Mouse (Mus musculus): Measurements from ENCODE around the gene Kat5. TPM values are rescaled to one million over a fixed set of nuclear protein-coding genes. Genes with fewer than 3 reads are reported as not detected.
A peak's percentile ranks its signal among the peaks of the same experiment; 100 is the strongest.

The Kat5 gene
- polyA plus RNA-seq, 1 experiment from 2014 or later, result 56.5 TPM

DNA sequence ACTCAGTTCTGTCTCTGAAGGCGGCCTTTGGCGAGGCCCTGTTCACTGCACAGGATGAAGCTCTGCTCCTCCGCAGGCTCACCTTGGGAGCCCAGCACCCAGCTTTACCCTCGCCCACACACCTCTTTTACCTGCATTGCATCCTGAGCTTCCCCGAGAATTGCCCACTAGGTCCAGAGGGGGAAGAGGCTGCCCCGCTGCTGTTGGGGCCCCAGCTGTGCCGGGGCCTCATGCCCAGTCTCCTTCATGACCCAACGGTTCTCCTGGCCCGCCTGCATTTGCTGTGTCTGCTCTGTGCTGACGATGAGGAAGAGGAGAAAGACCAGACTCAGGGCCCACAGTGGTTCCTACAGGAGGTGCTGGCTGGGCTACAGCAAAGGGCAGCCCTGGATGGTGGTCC is 40.5 kb downstream of the Kat5 start:
- no peak for DNase-seq (ENCODE audit: low spot score)
- ATAC-seq (replicated peaks; ENCODE audit: low FRiP score, low read depth), result no peak
- no peaks in the 10 kb centered on the region for H3K9me3 ChIP-seq (replicated peaks; ENCODE audit: low read length)
- 91% methylated on average over 10 of the region's 10 CpGs for WGBS
- H3K4me3 ChIP-seq (replicated peaks; ENCODE audit: low read depth, low read length), result no peak overlapping the region
- TF ChIP-seq CTCF (IDR thresholded peaks at IDR 0.05; ENCODE audit: low read depth), result no peak
- no peak overlapping the region for H3K4me2 ChIP-seq (ENCODE audit: low read length)
- no peak overlapping the region for H3K9ac ChIP-seq (ENCODE audit: low read depth, low read length)
- H3K4me1 ChIP-seq (replicated peaks; ENCODE audit: insufficient read depth, low read length), result peaks cover 17% of the 10 kb centered on the region; the same call in 1 of the 2 replicates
- no peaks in the 10 kb centered on the region for H3K27me3 ChIP-seq (ENCODE audit: insufficient read depth, low read length)
- no peak overlapping the region for H3K27ac ChIP-seq
- 0 out of 2 replicates have a peak, but pooled peaks cover 8% of the 10 kb centered on the region for H3K36me3 ChIP-seq (ENCODE audit: insufficient read depth, low read length)

GRCm38 (mm10) chr19:5568470-5569140 is 41.4 kb downstream of the Kat5 start:
- Histone ChIP-seq H3K27me3 (ENCODE audit: insufficient read depth, low read length) (no peaks in the 10 kb centered on the region), H3K4me1 (replicated peaks; ENCODE audit: insufficient read depth, low read length) (peaks cover 17% of the 10 kb centered on the region; the same call in 1 of the 2 replicates), H3K36me3 (ENCODE audit: insufficient read depth, low read length) (0 out of 2 replicates have a peak, but pooled peaks cover 8% of the 10 kb centered on the region), H3K4me2 (ENCODE audit: low read length) (peak overlapping the region; percentile 97), H3K9ac (ENCODE audit: low read depth, low read length) (peak overlapping the region; percentile 73; the same call in 1 of the 2 replicates), H3K27ac (peak overlapping the region; percentile 85), H3K4me3 (replicated peaks; ENCODE audit: low read depth, low read length) (peak overlapping the region; percentile 67), H3K9me3 (replicated peaks; ENCODE audit: low read length) (no peaks in the 10 kb centered on the region)
- peak; percentile 89 for TF ChIP-seq CTCF (IDR thresholded peaks at IDR 0.05; ENCODE audit: low read depth)
- peak; percentile 96 for DNase-seq (ENCODE audit: low spot score)
- peak; percentile 9 for ATAC-seq (replicated peaks; ENCODE audit: low FRiP score, low read depth)
- WGBS, result 8% methylated on average over 27 of the region's 27 CpGs

DNA sequence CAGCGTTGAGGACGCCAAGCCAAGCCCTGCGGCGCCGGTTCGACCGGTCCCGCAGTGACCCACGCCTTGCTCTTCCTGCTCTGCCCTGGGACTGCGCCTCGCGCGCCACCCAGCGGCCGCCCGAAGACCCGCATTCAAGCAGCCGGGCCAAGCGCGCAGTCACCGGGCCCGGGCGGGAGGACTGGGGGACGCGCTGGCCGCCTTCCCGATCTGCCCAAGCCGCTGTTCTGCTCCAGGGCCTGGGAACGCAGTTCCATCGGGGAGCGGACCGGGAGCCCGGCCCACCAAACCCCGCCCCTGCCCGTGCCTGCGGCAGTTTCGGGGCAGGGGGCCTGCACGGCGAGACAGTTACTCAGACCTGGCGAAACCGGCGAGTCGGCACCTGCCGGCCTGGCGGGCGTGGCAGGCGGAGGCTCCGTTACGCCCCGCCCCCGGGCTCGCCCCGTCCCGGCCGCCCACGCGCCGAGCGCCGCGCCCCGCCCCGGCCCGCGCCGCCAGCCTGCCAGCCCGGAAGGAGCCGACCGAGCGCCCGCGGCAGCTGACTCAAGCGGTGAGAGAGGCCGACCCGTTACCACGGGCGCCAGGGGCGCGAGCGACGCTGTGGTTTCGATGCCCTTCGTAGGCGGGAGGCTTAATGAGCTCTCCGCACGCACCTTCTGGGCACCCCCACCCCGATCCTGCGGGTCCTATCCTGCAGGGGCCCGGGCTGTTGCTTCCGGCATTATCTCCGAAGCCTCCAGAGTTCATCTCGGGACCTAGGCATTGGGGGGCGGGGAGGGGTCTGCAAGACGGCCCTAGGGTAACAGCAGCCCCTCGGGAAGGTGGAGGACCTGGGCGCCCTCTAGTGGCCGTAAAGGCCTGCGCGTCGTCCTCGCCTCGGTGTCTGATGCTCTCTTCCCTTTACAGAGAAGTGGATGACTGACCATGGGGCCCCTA is 42.2 kb downstream of the Kat5 start, which contains the start of gene Ap5b1:
Ap5b1 (plus strand) TSS at position 492 of the 936 bp plus-strand sequence.
- peak within 1 kb of the TSS; percentile 97 for H3K4me2 ChIP-seq (ENCODE audit: low read length)
- peak; percentile 94 for DNase-seq (ENCODE audit: low spot score)
- under 1% methylated on average over 96 of the region's 102 CpGs for WGBS
- peak within 1 kb of the TSS; percentile 67 for H3K4me3 ChIP-seq (replicated peaks; ENCODE audit: low read depth, low read length)
- no peaks in the 10 kb centered on the region for H3K9me3 ChIP-seq (replicated peaks; ENCODE audit: low read length)
- 0 out of 2 replicates have a peak, but pooled peaks cover 8% of the 10 kb centered on the region for H3K36me3 ChIP-seq (ENCODE audit: insufficient read depth, low read length)
- H3K27me3 ChIP-seq (ENCODE audit: insufficient read depth, low read length), result no peaks in the 10 kb centered on the region
- H3K27ac ChIP-seq, result peak within 1 kb of the TSS; percentile 85
- TF ChIP-seq CTCF (IDR thresholded peaks at IDR 0.05; ENCODE audit: low read depth), result peak; percentile 97
- H3K9ac ChIP-seq (ENCODE audit: low read depth, low read length), result peak within 1 kb of the TSS; percentile 73
- peaks cover 17% of the 10 kb centered on the region; the same call in 1 of the 2 replicates for H3K4me1 ChIP-seq (replicated peaks; ENCODE audit: insufficient read depth, low read length)
- ATAC-seq (replicated peaks; ENCODE audit: low FRiP score, low read depth), result peak; percentile 77

DNA sequence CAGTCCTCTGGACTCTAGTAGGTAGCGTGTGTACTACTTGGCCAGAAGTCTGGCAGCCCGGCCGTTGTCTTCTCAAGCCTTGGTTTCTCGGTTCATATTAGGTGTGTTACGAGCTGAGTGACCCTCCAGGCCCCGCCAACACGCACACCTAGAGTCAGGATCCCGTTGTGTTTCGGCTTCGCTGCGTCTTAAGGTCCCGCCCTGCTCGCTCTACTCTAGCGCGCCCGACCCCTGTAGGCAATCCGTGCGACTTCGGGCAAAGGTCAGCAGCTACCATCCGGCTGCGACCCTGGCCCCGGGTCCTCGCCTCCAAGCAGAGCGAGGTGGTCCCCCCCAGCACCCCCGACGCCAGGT is 42.9 kb downstream of the Kat5 start:
- 3% methylated on average over 26 of the region's 26 CpGs for WGBS
- H3K27me3 ChIP-seq (ENCODE audit: insufficient read depth, low read length), result no peaks in the 10 kb centered on the region
- H3K4me1 ChIP-seq (replicated peaks; ENCODE audit: insufficient read depth, low read length), result peaks cover 17% of the 10 kb centered on the region; the same call in 1 of the 2 replicates
- no peak for DNase-seq (ENCODE audit: low spot score)
- 0 out of 2 replicates have a peak, but pooled peaks cover 8% of the 10 kb centered on the region for H3K36me3 ChIP-seq (ENCODE audit: insufficient read depth, low read length)
- H3K27ac ChIP-seq, result peak overlapping the region; percentile 85
- H3K4me2 ChIP-seq (ENCODE audit: low read length), result peak overlapping the region; percentile 97
- peak overlapping the region; percentile 67 for H3K4me3 ChIP-seq (replicated peaks; ENCODE audit: low read depth, low read length)
- no peaks in the 10 kb centered on the region for H3K9me3 ChIP-seq (replicated peaks; ENCODE audit: low read length)
- H3K9ac ChIP-seq (ENCODE audit: low read depth, low read length), result peak overlapping the region; percentile 73; the same call in 1 of the 2 replicates
- peak; percentile 42; the same call in 1 of the 2 replicates for ATAC-seq (replicated peaks; ENCODE audit: low FRiP score, low read depth)
- TF ChIP-seq CTCF (IDR thresholded peaks at IDR 0.05; ENCODE audit: low read depth), result no peak

- peaks cover 17% of the 10 kb centered on the region; the same call in 1 of the 2 replicates for H3K4me1 ChIP-seq (replicated peaks; ENCODE audit: insufficient read depth, low read length)
- DNase-seq (ENCODE audit: low spot score), result no peak
- H3K4me2 ChIP-seq (ENCODE audit: low read length), result peak overlapping the region; percentile 97
- H3K9ac ChIP-seq (ENCODE audit: low read depth, low read length), result no peak overlapping the region
- peak overlapping the region; percentile 85; the same call in 1 of the 2 replicates for H3K27ac ChIP-seq
- 0 out of 2 replicates have a peak, but pooled peaks cover 8% of the 10 kb centered on the region for H3K36me3 ChIP-seq (ENCODE audit: insufficient read depth, low read length)
- no peaks in the 10 kb centered on the region for H3K27me3 ChIP-seq (ENCODE audit: insufficient read depth, low read length)
- H3K9me3 ChIP-seq (replicated peaks; ENCODE audit: low read length), result no peaks in the 10 kb centered on the region
- TF ChIP-seq CTCF (IDR thresholded peaks at IDR 0.05; ENCODE audit: low read depth), result no peak
- no peak overlapping the region for H3K4me3 ChIP-seq (replicated peaks; ENCODE audit: low read depth, low read length)
- 61% methylated on average over 5 of the region's 5 CpGs for WGBS
- ATAC-seq (replicated peaks; ENCODE audit: low FRiP score, low read depth), result no peak
Observed at GRCm38 (mm10) chr19:5566316-5566715, 43.7 kb downstream of the Kat5 start.

GRCm38 (mm10) chr19:5562776-5563175 is 47.3 kb downstream of the Kat5 start:
- ATAC-seq (replicated peaks; ENCODE audit: low FRiP score, low read depth) (no peak), DNase-seq (ENCODE audit: low spot score) (no peak)
- 84% methylated on average over 10 of the region's 10 CpGs for WGBS
- Histone ChIP-seq H3K4me3 (replicated peaks; ENCODE audit: low read depth, low read length) (no peak overlapping the region), H3K4me1 (replicated peaks; ENCODE audit: insufficient read depth, low read length) (peaks cover 14% of the 10 kb centered on the region), H3K9ac (ENCODE audit: low read depth, low read length) (no peak overlapping the region), H3K27ac (0 out of 2 replicates have a peak overlapping the region, but pooled peaks have one; percentile 95), H3K36me3 (ENCODE audit: insufficient read depth, low read length) (no peaks in the 10 kb centered on the region), H3K9me3 (replicated peaks; ENCODE audit: low read length) (no peaks in the 10 kb centered on the region), H3K4me2 (ENCODE audit: low read length) (no peak overlapping the region), H3K27me3 (ENCODE audit: insufficient read depth, low read length) (peaks cover 4% of the 10 kb centered on the region; the same call in 1 of the 2 replicates)
- TF ChIP-seq CTCF (IDR thresholded peaks at IDR 0.05; ENCODE audit: low read depth), result no peak
